Mouse (Mus musculus) forebrain, postnatal 0 days (tissue): ENCODE results near the gene Ensa. TPM values are rescaled to one million over a fixed set of nuclear protein-coding genes. Genes with fewer than 3 reads are reported as not detected.

ENCODE experiments used
- ATAC-seq: fragments of 200-750 bp; cut with Nextera tagmentation; 2 replicates; pipeline ENCODE4 v1.8.0; 2017; ENCODE audit warnings: mild to moderate bottlenecking, moderate library complexity
- DNase-seq: peaks from one replicate; pipeline ENCODE4 v3.0.0-alpha.2; 2015
- H3K27ac ChIP-seq: fragments of 300-500 bp; sonication (generic); 2 replicates; pipeline ENCODE4 v1.5.1; 2014; ENCODE audit warnings: low read depth, mild to moderate bottlenecking, antibody characterized with exemption, low read length, moderate library complexity, mixed read lengths
- H3K27me3 ChIP-seq: fragments of 300-500 bp; sonication (generic); 2 replicates; pipeline ENCODE4 v1.6.1; 2014; ENCODE audit warnings: mild to moderate bottlenecking, low read length, mixed read lengths; ENCODE audit not compliant: insufficient read depth
- H3K36me3 ChIP-seq: fragments of 300-500 bp; sonication (generic); 2 replicates; pipeline ENCODE4 v1.6.1; 2014; ENCODE audit warnings: mild to moderate bottlenecking, moderate library complexity; ENCODE audit not compliant: insufficient read depth
- H3K4me1 ChIP-seq: fragments of 300-500 bp; sonication (generic); 2 replicates; pipeline ENCODE4 v1.6.1; 2014; ENCODE audit warnings: antibody characterized with exemption; ENCODE audit not compliant: insufficient read depth
- H3K4me2 ChIP-seq: fragments of 300-500 bp; sonication (generic); 2 replicates; pipeline ENCODE4 v1.6.1; 2014; ENCODE audit warnings: low read depth, mild to moderate bottlenecking, moderate library complexity
- H3K4me3 ChIP-seq: fragments of 300-500 bp; sonication (generic); 2 replicates; pipeline ENCODE4 v1.5.1; 2014; ENCODE audit warnings: low read depth, low read length, mixed read lengths
- H3K9ac ChIP-seq: fragments of 300-500 bp; sonication (generic); 2 replicates; pipeline ENCODE4 v1.6.1; 2014; ENCODE audit warnings: mild to moderate bottlenecking
- H3K9me3 ChIP-seq: fragments of 300-500 bp; sonication (generic); 2 replicates; pipeline ENCODE4 v1.6.1; 2016; ENCODE audit warnings: low read length
- CTCF ChIP-seq: sonication (generic); IDR thresholded peaks from 2 replicates; pipeline ENCODE4 v1.5.1; 2016; ENCODE audit warnings: antibody characterized with exemption, control low read depth, low read depth
- WGBS: fragments of 180-500 bp; shearing (Covaris S2); extraction: QIAGEN DNeasy Blood & Tissue Kit; methylation state at CpG from one replicate; pipeline ENCODE4 v1.1.7; 2014; 5-methylcytosine and 5-hydroxymethylcytosine counted together
- polyA plus RNA-seq: library from polyadenylated mRNA; unstranded; fragments of >200 nt; fragmentation: Nextera tagmentation; extraction: Ambion mirVana; gene quantifications from 2 replicates; pipeline ENCODE4 v1.2.1, GENCODE M21; 2015
- total RNA-seq: library from RNA; depleted of rRNA; stranded (reverse); fragments of >200 nt; gene quantifications from 2 replicates; pipeline ENCODE4 v1.2.3, GENCODE M21; 2014

Gene Ensa
- total and polyA plus RNA-seq, 2 experiments from 2014 or later, result 140 to 151 TPM

GRCm38 (mm10) chr3:95662724-95663449 lies 38.1 kb downstream of the Ensa start:
- no peak for DNase-seq
- 81% methylated on average over 7 of the region's 7 CpGs for WGBS
- Histone ChIP-seq H3K36me3 (peaks cover 30% of the 10 kb centered on the region), H3K4me2 (peak overlapping the region; percentile 17; the same call in 1 of the 2 replicates), H3K4me3 (no peak overlapping the region), H3K9me3 (no peaks in the 10 kb centered on the region), H3K27me3 (no peaks in the 10 kb centered on the region), H3K9ac (no peak overlapping the region), H3K27ac (no peak overlapping the region), H3K4me1 (peaks cover 20% of the 10 kb centered on the region)
- no peak for ATAC-seq
- no peak for TF ChIP-seq CTCF

GRCm38 (mm10) chr3:95663486-95663885 lies 38.7 kb downstream of the Ensa start:
- no peak for TF ChIP-seq CTCF
- no peak for ATAC-seq
- peaks cover 20% of the 10 kb centered on the region for H3K4me1 ChIP-seq

GRCm38 (mm10) chr3:95663969-95664608 lies 39.3 kb downstream of the Ensa start:
- TF ChIP-seq CTCF, result no peak
- no peak overlapping the region for H3K27ac ChIP-seq
- no peak for ATAC-seq
- no peak for DNase-seq
- WGBS, result 92% methylated on average over 3 of the region's 3 CpGs
- no peaks in the 10 kb centered on the region for H3K27me3 ChIP-seq
- no peak overlapping the region for H3K9ac ChIP-seq
- no peaks in the 10 kb centered on the region for H3K9me3 ChIP-seq
- H3K4me1 ChIP-seq, result peaks cover 20% of the 10 kb centered on the region
- H3K36me3 ChIP-seq, result peaks cover 30% of the 10 kb centered on the region
- no peak overlapping the region for H3K4me2 ChIP-seq
- no peak overlapping the region for H3K4me3 ChIP-seq

More at GRCm38 (mm10) chr3:95663486-95663885, 38.7 kb downstream of the Ensa start:
- H3K4me3 ChIP-seq, result no peak overlapping the region
- H3K27me3 ChIP-seq, result no peaks in the 10 kb centered on the region
- H3K4me2 ChIP-seq, result no peak overlapping the region
- H3K27ac ChIP-seq, result no peak overlapping the region
- peaks cover 30% of the 10 kb centered on the region for H3K36me3 ChIP-seq
- no peaks in the 10 kb centered on the region for H3K9me3 ChIP-seq
- WGBS, result 93% methylated on average over 2 of the region's 2 CpGs
- no peak overlapping the region for H3K9ac ChIP-seq
- DNase-seq, result no peak

- Histone ChIP-seq H3K9ac (no peak overlapping the region), H3K36me3 (peaks cover 30% of the 10 kb centered on the region), H3K4me2 (no peak overlapping the region), H3K27me3 (no peaks in the 10 kb centered on the region), H3K4me3 (no peak overlapping the region), H3K27ac (no peak overlapping the region), H3K4me1 (peaks cover 20% of the 10 kb centered on the region), H3K9me3 (no peaks in the 10 kb centered on the region)
- DNase-seq, result no peak
- no peak for TF ChIP-seq CTCF
- 89% methylated on average over 4 of the region's 4 CpGs for WGBS
- no peak for ATAC-seq
Observed at GRCm38 (mm10) chr3:95664940-95665352, 40.2 kb downstream of the Ensa start.

- Histone ChIP-seq H3K27ac (no peak overlapping the region), H3K36me3 (peaks cover 25% of the 10 kb centered on the region), H3K4me1 (peaks cover 13% of the 10 kb centered on the region), H3K4me3 (no peak overlapping the region), H3K9ac (no peak overlapping the region), H3K27me3 (no peaks in the 10 kb centered on the region), H3K4me2 (no peak overlapping the region), H3K9me3 (no peaks in the 10 kb centered on the region)
- WGBS, result 76% methylated on average over 6 of the region's 6 CpGs
- TF ChIP-seq CTCF, result no peak
- no peak for ATAC-seq
- no peak for DNase-seq
Observed at GRCm38 (mm10) chr3:95666124-95666844, 41.5 kb downstream of the Ensa start.

GRCm38 (mm10) chr3:95667521-95667920 lies 42.7 kb downstream of the Ensa start:
- Histone ChIP-seq H3K27me3 (no peaks in the 10 kb centered on the region), H3K4me1 (peaks cover 3% of the 10 kb centered on the region; the same call in 1 of the 2 replicates), H3K9me3 (no peaks in the 10 kb centered on the region), H3K4me2 (no peak overlapping the region), H3K27ac (peak overlapping the region; percentile 72), H3K9ac (no peak overlapping the region; the same call in 1 of the 2 replicates), H3K4me3 (no peak overlapping the region), H3K36me3 (peaks cover 34% of the 10 kb centered on the region)
- WGBS, result 35% methylated on average over 4 of the region's 4 CpGs
- ATAC-seq, result no peak
- no peak for DNase-seq
- no peak for TF ChIP-seq CTCF
